ENCODE assay signal across 8 mouse cellular contexts in the genomic region with DNA sequence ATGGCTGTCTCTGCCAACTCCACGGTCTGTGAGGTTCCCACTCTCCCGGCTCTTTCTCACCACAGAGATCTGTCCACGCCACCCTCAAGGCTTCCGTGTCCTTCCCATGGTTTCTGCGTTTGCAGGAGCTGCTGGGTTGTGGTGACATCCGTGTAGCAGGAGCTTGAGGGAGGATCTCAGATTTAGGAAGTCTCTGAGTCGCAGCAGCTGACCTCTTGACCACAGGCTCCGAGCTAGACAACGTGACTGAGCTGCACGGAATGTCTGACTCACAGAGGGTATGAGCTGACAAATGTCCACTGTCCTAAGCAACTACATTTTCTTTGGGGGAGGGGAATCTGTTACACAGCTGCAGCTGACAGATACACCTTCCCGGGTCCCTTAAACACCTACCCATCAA. TPM values are rescaled to one million over a fixed set of nuclear protein-coding genes. Genes with fewer than 3 reads are reported as not detected.
DNase-seq lines count a peak whose midpoint lies in the region.

A gene (minus strand): TSS at position 236 of the 400 bp plus-strand sequence.

- peak; percentile 71 for DNase-seq in layer of hippocampus, adult 9-11 months
- DNase-seq in layer of hippocampus, adult 11-12 months (ENCODE audit: low spot score): no peak
- DNase-seq in heart, adult 11 months: peak; percentile 98
- DNase-seq in kidney, adult 18-20 months: peak; percentile 49
- peak; percentile 69 for DNase-seq in lung, postnatal 25 days (ENCODE audit: low spot score)
- no peak for DNase-seq in ovary, postnatal 36 days (ENCODE audit: low spot score)
- no peak for DNase-seq in retina, embryonic 14.5 days (ENCODE audit: low spot score)
- no peak for DNase-seq in layer of hippocampus, postnatal 14 days (ENCODE audit: low spot score in 2 of 2)

RNA-seq across cellular contexts. Expression of the gene that starts here (rescaled TPM):
- 1 to 10 TPM; 2.4 TPM for total RNA-seq in layer of hippocampus, postnatal 14 days (2021)

Comparison
In these comparisons a context has a peak if more than half of its experiments do, and no peak if none do; other contexts are left out.
1. DNase-seq: peak in layer of hippocampus, adult 9-11 months (single experiment), heart, adult 11 months (single experiment), kidney, adult 18-20 months (single experiment) and lung, postnatal 25 days (single experiment); none in layer of hippocampus, adult 11-12 months (single experiment), ovary, postnatal 36 days (single experiment), retina, embryonic 14.5 days (single experiment) and layer of hippocampus, postnatal 14 days (0 of 2).